Mouse (Mus musculus) lung, adult 2 months (tissue): ENCODE results near the gene Cops7a.

Source experiments
- CTCF ChIP-seq: fragments of 200-500 bp; IDR thresholded peaks from 2 replicates; pipeline ENCODE4 v1.5.1; 2011; ENCODE audit warnings: mild to moderate bottlenecking, low read length, control low read depth; ENCODE audit not compliant: insufficient read depth
- POLR2A ChIP-seq: fragments of 200-500 bp; IDR thresholded peaks from 2 replicates; pipeline ENCODE4 v1.6.1; 2011; ENCODE audit warnings: low read depth, mild to moderate bottlenecking, control low read depth, low read length, borderline replicate concordance; ENCODE audit errors: extremely low read depth

- TF ChIP-seq CTCF: no peak
- TF ChIP-seq POLR2A: no peak
Observed at GRCm38 (mm10) chr6:124943526-124943925, 21.8 kb downstream of the Cops7a start.
